Mouse (Mus musculus): ENCODE measurements around the gene Angptl1.

GRCm38 (mm10) chr1:156909265-156909664 is 70.9 kb downstream of the Angptl1 start:
- no peak for TF ChIP-seq MAX (IDR thresholded peaks at IDR 0.05; ENCODE audit: low read depth)
- TF ChIP-seq POLR2A (IDR thresholded peaks at IDR 0.05; ENCODE audit: insufficient read length, low read depth) = no peak
- no peak for TF ChIP-seq USF1 (IDR thresholded peaks at IDR 0.05; ENCODE audit: low read depth)
